ENCODE assay signal across 8 mouse cellular contexts in genomic region chr8:3587391-3588257, GRCm38 (mm10). TPM values are rescaled to one million over a fixed set of nuclear protein-coding genes. Genes with fewer than 3 reads are reported as not detected.
DNase-seq lines count a peak whose midpoint lies in the region; ATAC-seq and TF ChIP-seq lines count a peak whose summit lies in the region.

No protein-coding gene starts in this region.

- 3% methylated on average over 76 of the region's 77 CpGs for WGBS in spleen, adult 2 months
- under 1% methylated on average over 77 of the region's 77 CpGs for WGBS in heart, embryonic 13.5 days
- under 1% methylated on average over 60 of the region's 77 CpGs for WGBS in kidney, postnatal 0 days
- WGBS in liver, embryonic 13.5 days (ENCODE audit: insufficient replicate concordance), result 1% methylated on average over 72 of the region's 77 CpGs
- under 1% methylated on average over 70 of the region's 77 CpGs for WGBS in neural tube, embryonic 11.5 days

- no peak for TF ChIP-seq CTCF in spleen, adult 2 months (IDR thresholded peaks at IDR 0.05; ENCODE audit: extremely low read depth, insufficient read depth, insufficient read length, insufficient replicate concordance)
- TF ChIP-seq CTCF in kidney, postnatal 0 days (IDR thresholded peaks at IDR 0.05; ENCODE audit: low read depth), result no peak

- H3K9me3 ChIP-seq in heart, embryonic 13.5 days, result no peaks in the 10 kb centered on the region
- H3K9me3 ChIP-seq in kidney, postnatal 0 days (replicated peaks; ENCODE audit: low read length), result no peaks in the 10 kb centered on the region
- no peaks in the 10 kb centered on the region for H3K9me3 ChIP-seq in liver, embryonic 13.5 days (replicated peaks)
- no peaks in the 10 kb centered on the region for H3K9me3 ChIP-seq in neural tube, embryonic 11.5 days (ENCODE audit: control insufficient read depth, low read length)

- no peak for ATAC-seq in heart, embryonic 13.5 days (ENCODE audit: extremely low read depth, insufficient number of reproducible peaks, low FRiP score, low TSS enrichment)
- ATAC-seq in kidney, postnatal 0 days (replicated peaks; ENCODE audit: low FRiP score, low read depth), result peak; percentile 78
- peak; percentile 69 for ATAC-seq in liver, embryonic 13.5 days (ENCODE audit: low read depth)
- peak; percentile 81 for ATAC-seq in neural tube, embryonic 11.5 days (ENCODE audit: insufficient read depth, low FRiP score, low TSS enrichment)

- H3K27me3 ChIP-seq in spleen, adult 2 months (ENCODE audit: control insufficient read depth, insufficient read depth, low read length), result peaks cover 9% of the 10 kb centered on the region
- peaks cover 25% of the 10 kb centered on the region for H3K27me3 ChIP-seq in heart, embryonic 13.5 days (replicated peaks)
- H3K27me3 ChIP-seq in kidney, postnatal 0 days (ENCODE audit: insufficient read depth, low read length), result peaks cover 5% of the 10 kb centered on the region; the same call in 1 of the 2 replicates
- H3K27me3 ChIP-seq in liver, embryonic 13.5 days, result peaks cover 12% of the 10 kb centered on the region; the same call in 1 of the 2 replicates
- peaks cover 2% of the 10 kb centered on the region; the same call in 1 of the 2 replicates for H3K27me3 ChIP-seq in neural tube, embryonic 11.5 days (ENCODE audit: control insufficient read depth, insufficient read depth, low read length)

- H3K9ac ChIP-seq in heart, embryonic 13.5 days, result peak overlapping the region; percentile 84
- peak overlapping the region; percentile 88 for H3K9ac ChIP-seq in kidney, postnatal 0 days (ENCODE audit: low read depth, low read length)
- peak overlapping the region; percentile 72 for H3K9ac ChIP-seq in liver, embryonic 13.5 days
- H3K9ac ChIP-seq in neural tube, embryonic 11.5 days (ENCODE audit: low read length), result peak overlapping the region; percentile 78

- H3K27ac ChIP-seq in spleen, adult 2 months (ENCODE audit: insufficient read depth, low read length), result no peak overlapping the region
- H3K27ac ChIP-seq in heart, embryonic 13.5 days (replicated peaks), result no peak overlapping the region
- H3K27ac ChIP-seq in kidney, postnatal 0 days, result peak overlapping the region; percentile 83
- H3K27ac ChIP-seq in liver, embryonic 13.5 days, result peak overlapping the region; percentile 12; the same call in 1 of the 2 replicates
- peak overlapping the region; percentile 44 for H3K27ac ChIP-seq in neural tube, embryonic 11.5 days (ENCODE audit: low read depth, low read length)

- no peaks in the 10 kb centered on the region for H3K36me3 ChIP-seq in spleen, adult 2 months (ENCODE audit: control insufficient read depth, insufficient read depth, low read length)
- H3K36me3 ChIP-seq in heart, embryonic 13.5 days, result no peaks in the 10 kb centered on the region
- H3K36me3 ChIP-seq in kidney, postnatal 0 days (ENCODE audit: insufficient read depth, low read length), result no peaks in the 10 kb centered on the region
- H3K36me3 ChIP-seq in liver, embryonic 13.5 days, result no peaks in the 10 kb centered on the region
- H3K36me3 ChIP-seq in neural tube, embryonic 11.5 days (ENCODE audit: control insufficient read depth, insufficient read depth, low read length), result no peaks in the 10 kb centered on the region

- H3K4me1 ChIP-seq in spleen, adult 2 months (ENCODE audit: control insufficient read depth, insufficient read depth, insufficient read length), result peaks cover 3% of the 10 kb centered on the region; the same call in 1 of the 2 replicates
- H3K4me1 ChIP-seq in heart, embryonic 13.5 days, result peaks cover 7% of the 10 kb centered on the region
- no peaks in the 10 kb centered on the region for H3K4me1 ChIP-seq in kidney, postnatal 0 days (replicated peaks; ENCODE audit: insufficient read depth, low read length)
- H3K4me1 ChIP-seq in liver, embryonic 13.5 days (replicated peaks), result peaks cover 29% of the 10 kb centered on the region
- H3K4me1 ChIP-seq in neural tube, embryonic 11.5 days (ENCODE audit: control insufficient read depth, insufficient read depth, low read length), result no peaks in the 10 kb centered on the region

- peak overlapping the region; percentile 56 for H3K4me3 ChIP-seq in spleen, adult 2 months (ENCODE audit: extremely low read depth, insufficient read depth, insufficient read length)
- H3K4me3 ChIP-seq in heart, embryonic 13.5 days, result peak overlapping the region; percentile 80
- H3K4me3 ChIP-seq in kidney, postnatal 0 days (replicated peaks; ENCODE audit: low read depth, low read length), result peak overlapping the region; percentile 84
- peak overlapping the region; percentile 71 for H3K4me3 ChIP-seq in liver, embryonic 13.5 days (replicated peaks)
- H3K4me3 ChIP-seq in neural tube, embryonic 11.5 days (ENCODE audit: low read depth, low read length), result peak overlapping the region; percentile 81

- H3K4me2 ChIP-seq in heart, embryonic 13.5 days, result peak overlapping the region; percentile 98
- peak overlapping the region; percentile 96 for H3K4me2 ChIP-seq in kidney, postnatal 0 days (ENCODE audit: low read length)
- H3K4me2 ChIP-seq in liver, embryonic 13.5 days, result peak overlapping the region; percentile 95
- peak overlapping the region; percentile 66 for H3K4me2 ChIP-seq in neural tube, embryonic 11.5 days (ENCODE audit: low read depth)

- no peak for DNase-seq in spleen, adult 2 months (ENCODE audit: low read depth in 1 of 2, low spot score in 2 of 2)
- DNase-seq in spleen, adult 12 weeks (ENCODE audit: low spot score), result no peak
- DNase-seq in cerebellum, postnatal 25 days, result peak; percentile 81 to 87
- DNase-seq in kidney, postnatal 0 days (ENCODE audit: low spot score), result peak; percentile 55
- peak; percentile 45 for DNase-seq in liver, embryonic 13.5 days
- peak; percentile 72 for DNase-seq in neural tube, embryonic 11.5 days (ENCODE audit: low spot score)
- peak; percentile 50 for DNase-seq in urinary bladder, adult 2 months (ENCODE audit: low spot score)

- no peak for TF ChIP-seq POLR2A in spleen, adult 2 months (IDR thresholded peaks at IDR 0.05; ENCODE audit: low read depth, low read length)

RNA-seq across cellular contexts. Expression of gene Camsap3, which starts 0.5 kb away (rescaled TPM):
- 2.1 and 2.4 TPM in 2 replicates for polyA plus RNA-seq in spleen, adult 2 months (2012; rRNA removed)
- polyA plus RNA-seq in heart, embryonic 13.5 days (2015; fragmentation: Nextera tagmentation; extraction: Ambion mirVana), result 1.9 TPM in 2 replicates
- 9.7 and 11.6 TPM in 2 replicates for polyA plus RNA-seq in kidney, postnatal 0 days (2015; fragmentation: Nextera tagmentation; extraction: Ambion mirVana)
- 1.3 and 1.4 TPM in 2 replicates for polyA plus RNA-seq in liver, embryonic 13.5 days (2015; fragmentation: Nextera tagmentation; extraction: Ambion mirVana)
- 13.7 and 14.5 TPM in 2 replicates for polyA plus RNA-seq in neural tube, embryonic 11.5 days (2014; fragmentation: Nextera tagmentation; extraction: Ambion mirVana)
- 13.3 and 16.1 TPM in 2 replicates for polyA plus RNA-seq in urinary bladder, adult 2 months (2012; rRNA removed)

RNA-seq across cellular contexts. Expression of gene C330021F23Rik, which starts 19.8 kb away (rescaled TPM):
- polyA plus RNA-seq in spleen, adult 2 months (2012; rRNA removed), result not detected in 2 replicates
- polyA plus RNA-seq in heart, embryonic 13.5 days (2015; fragmentation: Nextera tagmentation; extraction: Ambion mirVana), result 5.5 and 7.2 TPM in 2 replicates
- polyA plus RNA-seq in kidney, postnatal 0 days (2015; fragmentation: Nextera tagmentation; extraction: Ambion mirVana), result 4.4 and 5.2 TPM in 2 replicates
- polyA plus RNA-seq in liver, embryonic 13.5 days (2015; fragmentation: Nextera tagmentation; extraction: Ambion mirVana), result 2.5 and 2.8 TPM in 2 replicates
- polyA plus RNA-seq in neural tube, embryonic 11.5 days (2014; fragmentation: Nextera tagmentation; extraction: Ambion mirVana), result 4.8 and 5.6 TPM in 2 replicates
- polyA plus RNA-seq in urinary bladder, adult 2 months (2012; rRNA removed), result 0.18 and 0.33 TPM in 2 replicates

RNA-seq across cellular contexts. Expression of gene Xab2, which starts 33.5 kb away (rescaled TPM):
- 61.9 and 71.5 TPM in 2 replicates for polyA plus RNA-seq in spleen, adult 2 months (2012; rRNA removed)
- polyA plus RNA-seq in heart, embryonic 13.5 days (2015; fragmentation: Nextera tagmentation; extraction: Ambion mirVana), result 32.8 TPM in 2 replicates
- polyA plus RNA-seq in kidney, postnatal 0 days (2015; fragmentation: Nextera tagmentation; extraction: Ambion mirVana), result 44.4 and 48.4 TPM in 2 replicates
- polyA plus RNA-seq in liver, embryonic 13.5 days (2015; fragmentation: Nextera tagmentation; extraction: Ambion mirVana), result 34.9 and 35.3 TPM in 2 replicates
- polyA plus RNA-seq in neural tube, embryonic 11.5 days (2014; fragmentation: Nextera tagmentation; extraction: Ambion mirVana), result 61.6 and 68.3 TPM in 2 replicates
- polyA plus RNA-seq in urinary bladder, adult 2 months (2012; rRNA removed), result 45.0 and 54.9 TPM in 2 replicates

RNA-seq across cellular contexts. Expression of gene Pet100, which starts 33.7 kb away (rescaled TPM):
- 1.6 and 3.3 TPM in 2 replicates for polyA plus RNA-seq in spleen, adult 2 months (2012; rRNA removed)
- polyA plus RNA-seq in heart, embryonic 13.5 days (2015; fragmentation: Nextera tagmentation; extraction: Ambion mirVana), result 97.0 and 108 TPM in 2 replicates
- 132 and 151 TPM in 2 replicates for polyA plus RNA-seq in kidney, postnatal 0 days (2015; fragmentation: Nextera tagmentation; extraction: Ambion mirVana)
- polyA plus RNA-seq in liver, embryonic 13.5 days (2015; fragmentation: Nextera tagmentation; extraction: Ambion mirVana), result 93.4 and 99.6 TPM in 2 replicates
- polyA plus RNA-seq in neural tube, embryonic 11.5 days (2014; fragmentation: Nextera tagmentation; extraction: Ambion mirVana), result 91.7 and 99.2 TPM in 2 replicates
- 65.2 and 71.8 TPM in 2 replicates for polyA plus RNA-seq in urinary bladder, adult 2 months (2012; rRNA removed)

RNA-seq across cellular contexts. Expression of gene Pcp2, which starts 37.7 kb away (rescaled TPM):
- not detected in 2 replicates for polyA plus RNA-seq in spleen, adult 2 months (2012; rRNA removed)
- 0.11 TPM in 1 of 2 replicates, not detected in the other for polyA plus RNA-seq in heart, embryonic 13.5 days (2015; fragmentation: Nextera tagmentation; extraction: Ambion mirVana)
- 0.42 TPM in 1 of 2 replicates, not detected in the other for polyA plus RNA-seq in kidney, postnatal 0 days (2015; fragmentation: Nextera tagmentation; extraction: Ambion mirVana)
- not detected in 2 replicates for polyA plus RNA-seq in liver, embryonic 13.5 days (2015; fragmentation: Nextera tagmentation; extraction: Ambion mirVana)
- not detected in 2 replicates for polyA plus RNA-seq in neural tube, embryonic 11.5 days (2014; fragmentation: Nextera tagmentation; extraction: Ambion mirVana)
- not detected in 2 replicates for polyA plus RNA-seq in urinary bladder, adult 2 months (2012; rRNA removed)

Comparison
In these comparisons a context has a peak if more than half of its experiments do, and no peak if none do; other contexts are left out.
1. DNase-seq: peak in cerebellum, postnatal 25 days (2 of 2), kidney, postnatal 0 days (single experiment), liver, embryonic 13.5 days (single experiment), neural tube, embryonic 11.5 days (single experiment) and urinary bladder, adult 2 months (single experiment); none in spleen, adult 2 months (0 of 2) and spleen, adult 12 weeks (single experiment).
2. H3K27ac ChIP-seq: peak in kidney, postnatal 0 days (single experiment), liver, embryonic 13.5 days (single experiment) and neural tube, embryonic 11.5 days (single experiment); none in spleen, adult 2 months (single experiment) and heart, embryonic 13.5 days (single experiment).
3. Peak in every context shown above with its lines, with median percentiles within 50 percentile points of each other: H3K4me3 ChIP-seq, H3K4me2 ChIP-seq and H3K9ac ChIP-seq.